Mouse (Mus musculus) MEL (cell line): Measurements from ENCODE around the gene Acat3. TPM values are rescaled to one million over a fixed set of nuclear protein-coding genes. Genes with fewer than 3 reads are reported as not detected.
"Not testable (repeated sequence)": the region's sequence is repeated elsewhere in the genome, so short reads cannot be mapped to it uniquely, and the experiment has no call there.

Experiments used
- DNase-seq: peaks from one replicate; pipeline ENCODE4 v3.0.0; 2011; ENCODE audit warnings: low read depth, low spot score
- H3K27ac ChIP-seq: 2 replicates; pipeline ENCODE4 v1.5.1; 2012; ENCODE audit warnings: low read depth, mild to moderate bottlenecking, control low read depth, low read length, moderate library complexity; ENCODE audit not compliant: control insufficient read depth
- H3K27me3 ChIP-seq, 2 experiments: fragments of 150-350 bp in 1 of 2; sonication (generic) in 1 of 2; 2 replicates each; pipeline ENCODE4 v1.6.1; 2012; ENCODE audit warnings: low read length in 2 of 2, mild to moderate bottlenecking in 2 of 2, improper control_type of control experiment in 1 of 2, moderate library complexity in 1 of 2; ENCODE audit not compliant: insufficient read depth in 2 of 2, control insufficient read depth in 1 of 2
- H3K36me3 ChIP-seq, 2 experiments: 2 replicates each; pipeline ENCODE4 v1.6.1; 2012 to 2014; ENCODE audit warnings: low read length in 2 of 2, improper control_type of control experiment in 1 of 2, inconsistent platforms in 1 of 2, mild to moderate bottlenecking in 1 of 2; ENCODE audit not compliant: insufficient read depth in 2 of 2, control insufficient read depth in 1 of 2
- H3K4me1 ChIP-seq, 2 experiments: fragments of 150-350 bp in 1 of 2; sonication (generic) in 1 of 2; 2 replicates each; pipeline ENCODE4 v1.6.1; 2012; ENCODE audit warnings: low read length in 2 of 2, improper control_type of control experiment in 1 of 2, mild to moderate bottlenecking in 1 of 2; ENCODE audit not compliant: insufficient read depth in 2 of 2, control insufficient read depth in 1 of 2
- H3K4me3 ChIP-seq, 2 experiments: fragments of 150-350 bp in 1 of 2; sonication (generic) in 1 of 2; 2 replicates each; pipeline ENCODE4 v1.5.1; 2012; ENCODE audit warnings: low read depth in 2 of 2, low read length in 2 of 2, mild to moderate bottlenecking in 2 of 2, moderate library complexity in 2 of 2, control low read depth in 1 of 2, improper control_type of control experiment in 1 of 2; ENCODE audit not compliant: control insufficient read depth in 1 of 2, insufficient read depth in 1 of 2
- H3K79me2 ChIP-seq: 2 replicates; pipeline ENCODE4 v1.6.1; 2012; ENCODE audit warnings: mild to moderate bottlenecking, low read length, moderate library complexity; ENCODE audit not compliant: control insufficient read depth, poor library complexity, insufficient read depth
- H3K9ac ChIP-seq: 2 replicates; pipeline ENCODE4 v1.6.1; 2012; ENCODE audit warnings: low read depth, mild to moderate bottlenecking, control low read depth, low read length, moderate library complexity; ENCODE audit not compliant: control insufficient read depth, poor library complexity, severe bottlenecking
- H3K9me3 ChIP-seq: fragments of 150-350 bp; sonication (generic); replicated peaks from 2 replicates; pipeline ENCODE4 v1.6.1; 2012; ENCODE audit warnings: mild to moderate bottlenecking, low read length, improper control_type of control experiment, moderate library complexity; ENCODE audit not compliant: insufficient read depth
- CTCF ChIP-seq, 3 experiments: IDR thresholded peaks in 2 of 3; conservative IDR thresholded peaks in 1 of 3; 2 replicates each; pipeline ENCODE4 v1.5.1; 2011 to 2012; ENCODE audit warnings: low read length in 3 of 3, low read depth in 2 of 3, mild to moderate bottlenecking in 2 of 3, improper control_type of control experiment in 1 of 3, inconsistent platforms in 1 of 3, mixed read lengths in 1 of 3, moderate library complexity in 1 of 3; ENCODE audit not compliant: control insufficient read depth in 1 of 3, insufficient read depth in 1 of 3, poor library complexity in 1 of 3, severe bottlenecking in 1 of 3
- E2F4 ChIP-seq: IDR thresholded peaks from 2 replicates; pipeline ENCODE4 v1.6.1; 2011; ENCODE audit warnings: low read depth, low read length, improper control_type of control experiment, borderline replicate concordance
- GATA1 ChIP-seq: IDR thresholded peaks from 2 replicates; pipeline ENCODE4 v1.6.1; 2011; ENCODE audit warnings: low read depth, low read length, improper control_type of control experiment
- MAFK ChIP-seq: IDR thresholded peaks from 2 replicates; pipeline ENCODE4 v1.6.1; 2011; ENCODE audit warnings: low read depth, mild to moderate bottlenecking, low read length, improper control_type of control experiment, borderline replicate concordance
- MEF2A ChIP-seq: IDR thresholded peaks from 2 replicates; pipeline ENCODE4 v1.6.1; 2014; ENCODE audit warnings: low read depth, mild to moderate bottlenecking, inconsistent platforms, low read length, improper control_type of control experiment; ENCODE audit not compliant: poor library complexity, insufficient replicate concordance, severe bottlenecking; ENCODE audit errors: extremely low read depth
- MYB ChIP-seq: IDR thresholded peaks from 2 replicates; pipeline ENCODE4 v1.6.1; 2011; ENCODE audit warnings: mild to moderate bottlenecking, low read depth, low read length, improper control_type of control experiment
- MYC ChIP-seq: IDR thresholded peaks from 2 replicates; pipeline ENCODE4 v1.6.1; 2011; ENCODE audit warnings: low read depth, mild to moderate bottlenecking, low read length, improper control_type of control experiment, moderate library complexity
- NELFE ChIP-seq: IDR thresholded peaks from 2 replicates; pipeline ENCODE4 v1.6.1; 2011; ENCODE audit warnings: low read depth, low read length, improper control_type of control experiment
- POLR2AphosphoS5 ChIP-seq: IDR thresholded peaks from 2 replicates; pipeline ENCODE4 v1.6.1; 2012; ENCODE audit warnings: low read depth, borderline replicate concordance, mild to moderate bottlenecking, inconsistent platforms, low read length, moderate library complexity, mixed read lengths
- RAD21 ChIP-seq: IDR thresholded peaks from 2 replicates; pipeline ENCODE4 v1.6.1; 2011; ENCODE audit warnings: mild to moderate bottlenecking, low read depth, low read length, improper control_type of control experiment
- SMC3 ChIP-seq: IDR thresholded peaks from 2 replicates; pipeline ENCODE4 v1.6.1; 2011; ENCODE audit warnings: low read depth, low read length, improper control_type of control experiment
- TAL1 ChIP-seq: IDR thresholded peaks from 2 replicates; pipeline ENCODE4 v1.6.1; 2012; ENCODE audit warnings: mild to moderate bottlenecking, inconsistent platforms, low read length, moderate library complexity, mixed read lengths
- USF1 ChIP-seq: IDR thresholded peaks from 2 replicates; pipeline ENCODE4 v1.6.1; 2014; ENCODE audit warnings: low read depth, mild to moderate bottlenecking, inconsistent platforms, low read length, improper control_type of control experiment, moderate library complexity
- ZKSCAN1 ChIP-seq: IDR thresholded peaks from 2 replicates; pipeline ENCODE4 v1.6.1; 2012; ENCODE audit warnings: low read depth, mild to moderate bottlenecking, inconsistent platforms, low read length, improper control_type of control experiment, moderate library complexity
- ZNF384 ChIP-seq: IDR thresholded peaks from 2 replicates; pipeline ENCODE4 v1.6.1; 2012; ENCODE audit warnings: low read depth, mild to moderate bottlenecking, inconsistent platforms, low read length, improper control_type of control experiment
- polyA plus RNA-seq, 2 experiments: library from polyadenylated mRNA; stranded (reverse) in 1 of 2; unstranded in 1 of 2; fragments of >175 nt in 1 of 2; fragments of >200 nt in 1 of 2; gene quantifications; 2 replicates each; pipeline versions ENCODE4 v1.2.1 to v1.2.4; 2012; ENCODE audit warnings: low replicate concordance in 2 of 2, low read depth in 1 of 2; ENCODE audit not compliant: insufficient read length in 2 of 2, insufficient read depth in 1 of 2, missing spikeins in 1 of 2
- total RNA-seq: library from RNA; depleted of rRNA; stranded (reverse); fragments of 300-350 nt; gene quantifications from 2 replicates; pipeline ENCODE4 v1.2.3, GENCODE M21; 2012

The Acat3 gene
- total and polyA plus RNA-seq, 3 experiments, result 1.0 to 14.6 TPM; not detected in 1

DNA sequence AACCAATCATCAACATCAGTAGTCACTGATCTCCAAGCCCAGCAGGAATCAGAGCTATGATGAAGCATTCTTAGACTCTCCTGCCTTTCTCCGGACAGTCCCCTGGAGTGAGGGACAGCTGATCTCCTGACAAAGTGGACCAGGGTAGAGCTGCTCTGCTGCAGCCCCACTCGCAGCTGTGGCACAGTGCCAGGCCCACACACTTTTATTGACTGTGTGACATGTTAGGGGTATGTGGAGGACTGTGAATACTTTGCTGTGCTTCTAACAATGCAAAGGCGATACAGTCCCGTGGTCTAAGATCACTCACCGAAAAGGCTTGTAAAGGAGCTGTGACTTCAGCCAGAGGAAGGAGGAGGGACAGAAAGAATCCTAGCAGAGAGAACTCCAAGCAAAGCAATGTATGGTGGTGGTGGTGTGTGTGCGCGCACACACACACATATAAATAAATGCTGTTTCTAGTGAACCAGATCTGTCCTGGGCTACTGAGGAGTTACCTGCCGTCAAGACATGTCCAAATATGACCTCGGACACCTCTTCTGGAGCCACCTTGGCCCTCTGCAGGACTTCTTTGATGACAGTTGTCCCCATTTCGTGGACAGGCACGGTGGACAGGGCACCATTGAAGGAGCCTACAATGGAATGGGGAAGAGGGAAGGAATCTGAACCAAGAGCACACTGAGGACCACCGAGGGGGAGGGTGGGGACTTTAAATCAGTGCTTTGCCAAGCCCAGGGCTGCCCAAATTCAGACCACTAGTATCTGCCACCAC, 837 bp downstream of the Acat3 start:
- H3K9me3 ChIP-seq, H3K4me3 ChIP-seq: not testable (repeated sequence)

GRCm38 (mm10) chr17:12938077-12938476, 2.3 kb downstream of the Acat3 start:
- Histone ChIP-seq H3K4me1 (peaks cover 5 to 6% of the 10 kb centered on the region in 2 experiments; a peak in 3 of 4 replicates), H3K27ac (no peak overlapping the region), H3K36me3 (peaks cover 0 to 5% of the 10 kb centered on the region in 2 experiments; a peak in 2 of 4 replicates), H3K4me3 (no peak overlapping the region), H3K9ac (no peak overlapping the region), H3K79me2 (no peaks in the 10 kb centered on the region), H3K27me3 (no peaks in the 10 kb centered on the region), H3K9me3 (no peaks in the 10 kb centered on the region)
- DNase-seq, result no peak
- no peak for TF ChIP-seq MYB
- no peak for TF ChIP-seq CTCF (IDR thresholded peaks at IDR 0.05 in 2 of 3, conservative IDR thresholded peaks at IDR 0.05 in 1 of 3; ENCODE audit: control insufficient read depth in 1 of 3, insufficient read depth in 1 of 3, low read depth in 2 of 3, low read length in 3 of 3, poor library complexity in 1 of 3, severe bottlenecking in 1 of 3)
- TF ChIP-seq E2F4, result no peak
- TF ChIP-seq SMC3, result no peak
- TF ChIP-seq MYC, result no peak
- no peak for TF ChIP-seq ZKSCAN1

More for the DNA sequence above, 837 bp downstream of the Acat3 start:
- not testable (repeated sequence) for DNase-seq, H3K36me3 ChIP-seq, H3K27ac ChIP-seq, H3K4me1 ChIP-seq, H3K79me2 ChIP-seq, H3K27me3 ChIP-seq, H3K9ac ChIP-seq

GRCm38 (mm10) chr17:12937412-12937970, 2.9 kb downstream of the Acat3 start:
- no peak overlapping the region for H3K9ac ChIP-seq
- H3K27ac ChIP-seq, result no peak overlapping the region
- H3K36me3 ChIP-seq, result peaks cover 0 to 5% of the 10 kb centered on the region in 2 experiments; a peak in 1 of 4 replicates
- no peaks in the 10 kb centered on the region for H3K9me3 ChIP-seq
- no peak overlapping the region for H3K4me3 ChIP-seq
- no peaks in the 10 kb centered on the region for H3K27me3 ChIP-seq
- no peaks in the 10 kb centered on the region for H3K79me2 ChIP-seq
- DNase-seq, result no peak
- no peak for TF ChIP-seq POLR2AphosphoS5
- no peak for TF ChIP-seq MAFK
- no peak for TF ChIP-seq SMC3
- TF ChIP-seq TAL1, result no peak
- TF ChIP-seq MYC, result no peak
- no peak for TF ChIP-seq NELFE
- TF ChIP-seq GATA1, result no peak
- TF ChIP-seq RAD21, result no peak
- TF ChIP-seq MEF2A, result no peak
- TF ChIP-seq USF1, result no peak
- no peak for TF ChIP-seq ZNF384
- H3K4me1 ChIP-seq, result peaks cover 5 to 6% of the 10 kb centered on the region in 2 experiments; a peak in 3 of 4 replicates
